Mouse (Mus musculus): ENCODE measurements around the gene Paqr4. TPM values are rescaled to one million over a fixed set of nuclear protein-coding genes. Genes with fewer than 3 reads are reported as not detected.

The Paqr4 gene
- polyA plus RNA-seq, 1 experiment from 2014 or later = 49.6 TPM

- WGBS = under 1% methylated on average over 40 of the region's 45 CpGs
- H3K9ac ChIP-seq (replicated peaks; ENCODE audit: low read depth, low read length) = peak within 1 kb of the TSS; percentile 46; the same call in 1 of the 2 replicates
- H3K9me3 ChIP-seq (ENCODE audit: control insufficient read depth, low read length) = no peaks in the 10 kb centered on the region
- peaks cover 16% of the 10 kb centered on the region; the same call in 1 of the 2 replicates for H3K4me1 ChIP-seq (ENCODE audit: control insufficient read depth, insufficient read depth, low read length)
- no peaks in the 10 kb centered on the region; the same call in 1 of the 2 replicates for H3K36me3 ChIP-seq (ENCODE audit: control insufficient read depth, insufficient read depth, low read length)
- no peak for ATAC-seq (ENCODE audit: low read depth)
- H3K4me3 ChIP-seq (ENCODE audit: low read depth, low read length) = peak within 1 kb of the TSS; percentile 31
- no peak within 1 kb of the TSS for H3K27ac ChIP-seq (ENCODE audit: low read depth, low read length)
- peak within 1 kb of the TSS; percentile 74 for H3K4me2 ChIP-seq (ENCODE audit: low read depth, low read length)
- H3K27me3 ChIP-seq (ENCODE audit: control insufficient read depth, insufficient read depth, low read length) = peaks cover 36% of the 10 kb centered on the region
These were observed 4.9 kb upstream of the Paqr4 start, which contains the start of gene Kremen2 for GRCm38 (mm10) chr17:23745301-23746251. TSS of gene Kremen2 (minus strand) at chr17:23745833.

GRCm38 (mm10) chr17:23744651-23745050, 4.0 kb upstream of the Paqr4 start:
- Histone ChIP-seq H3K36me3 (ENCODE audit: control insufficient read depth, insufficient read depth, low read length) (no peaks in the 10 kb centered on the region), H3K9ac (replicated peaks; ENCODE audit: low read depth, low read length) (no peak overlapping the region), H3K9me3 (ENCODE audit: control insufficient read depth, low read length) (no peaks in the 10 kb centered on the region), H3K27me3 (ENCODE audit: control insufficient read depth, insufficient read depth, low read length) (peaks cover 36% of the 10 kb centered on the region), H3K4me3 (ENCODE audit: low read depth, low read length) (peak overlapping the region; percentile 31; the same call in 1 of the 2 replicates), H3K27ac (ENCODE audit: low read depth, low read length) (no peak overlapping the region), H3K4me1 (ENCODE audit: control insufficient read depth, insufficient read depth, low read length) (peaks cover 18% of the 10 kb centered on the region; the same call in 1 of the 2 replicates), H3K4me2 (ENCODE audit: low read depth, low read length) (peak overlapping the region; percentile 74; the same call in 1 of the 2 replicates)
- ATAC-seq (ENCODE audit: low read depth) = no peak
- WGBS = 1% methylated on average over 14 of the region's 14 CpGs

DNA sequence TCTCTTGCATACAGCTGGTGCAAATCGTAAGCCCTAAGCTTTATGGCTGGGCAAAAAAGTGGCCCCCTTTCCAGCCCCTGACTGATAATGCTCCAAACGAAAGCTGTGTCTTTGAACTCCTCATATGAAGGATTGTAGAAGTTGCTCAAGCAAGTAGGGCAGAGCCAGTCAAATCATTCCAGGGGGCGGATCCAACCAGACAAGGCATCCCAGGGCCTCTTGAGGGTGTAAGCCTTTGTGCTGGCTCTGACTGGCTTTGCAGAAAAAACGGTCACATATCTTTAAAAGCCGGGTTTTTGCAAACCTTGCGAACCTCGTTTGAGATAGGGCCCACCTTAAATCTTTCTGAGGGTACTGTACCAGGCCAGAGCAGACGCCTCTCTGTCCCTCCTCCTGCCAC, 3.4 kb upstream of the Paqr4 start:
- Histone ChIP-seq H3K36me3 (ENCODE audit: control insufficient read depth, insufficient read depth, low read length) (no peaks in the 10 kb centered on the region), H3K9ac (replicated peaks; ENCODE audit: low read depth, low read length) (no peak overlapping the region), H3K4me3 (ENCODE audit: low read depth, low read length) (no peak overlapping the region), H3K4me1 (ENCODE audit: control insufficient read depth, insufficient read depth, low read length) (peaks cover 20% of the 10 kb centered on the region), H3K4me2 (ENCODE audit: low read depth, low read length) (no peak overlapping the region), H3K9me3 (ENCODE audit: control insufficient read depth, low read length) (no peaks in the 10 kb centered on the region), H3K27ac (ENCODE audit: low read depth, low read length) (no peak overlapping the region), H3K27me3 (ENCODE audit: control insufficient read depth, insufficient read depth, low read length) (peaks cover 36% of the 10 kb centered on the region)
- no peak for ATAC-seq (ENCODE audit: low read depth)
- 14% methylated on average over 8 of the region's 8 CpGs for WGBS

GRCm38 (mm10) chr17:23742941-23743340, 2.3 kb upstream of the Paqr4 start:
- H3K4me3 ChIP-seq (ENCODE audit: low read depth, low read length) = no peak overlapping the region
- H3K4me2 ChIP-seq (ENCODE audit: low read depth, low read length) = peak overlapping the region; percentile 33; the same call in 1 of the 2 replicates

GRCm38 (mm10) chr17:23742210-23742793, 1.6 kb upstream of the Paqr4 start:
- peaks cover 36% of the 10 kb centered on the region for H3K27me3 ChIP-seq (ENCODE audit: control insufficient read depth, insufficient read depth, low read length)
- WGBS = 7% methylated on average over 44 of the region's 44 CpGs
- H3K4me1 ChIP-seq (ENCODE audit: control insufficient read depth, insufficient read depth, low read length) = peaks cover 32% of the 10 kb centered on the region
- peak overlapping the region; percentile 33 for H3K4me2 ChIP-seq (ENCODE audit: low read depth, low read length)
- no peak overlapping the region for H3K27ac ChIP-seq (ENCODE audit: low read depth, low read length)
- H3K9me3 ChIP-seq (ENCODE audit: control insufficient read depth, low read length) = no peaks in the 10 kb centered on the region
- peak overlapping the region; percentile 22; the same call in 1 of the 2 replicates for H3K4me3 ChIP-seq (ENCODE audit: low read depth, low read length)
- 0 out of 2 replicates have a peak overlapping the region, but pooled peaks have one; percentile 21 for H3K9ac ChIP-seq (replicated peaks; ENCODE audit: low read depth, low read length)
- H3K36me3 ChIP-seq (ENCODE audit: control insufficient read depth, insufficient read depth, low read length) = peaks cover 6% of the 10 kb centered on the region
- ATAC-seq (ENCODE audit: low read depth) = no peak

More at GRCm38 (mm10) chr17:23742941-23743340, 2.3 kb upstream of the Paqr4 start:
- H3K27me3 ChIP-seq (ENCODE audit: control insufficient read depth, insufficient read depth, low read length) = peaks cover 36% of the 10 kb centered on the region
- WGBS = 63% methylated on average over 12 of the region's 12 CpGs
- peaks cover 29% of the 10 kb centered on the region for H3K4me1 ChIP-seq (ENCODE audit: control insufficient read depth, insufficient read depth, low read length)
- no peaks in the 10 kb centered on the region; the same call in 1 of the 2 replicates for H3K36me3 ChIP-seq (ENCODE audit: control insufficient read depth, insufficient read depth, low read length)
- no peak for ATAC-seq (ENCODE audit: low read depth)
- H3K9ac ChIP-seq (replicated peaks; ENCODE audit: low read depth, low read length) = no peak overlapping the region
- H3K9me3 ChIP-seq (ENCODE audit: control insufficient read depth, low read length) = no peaks in the 10 kb centered on the region
- H3K27ac ChIP-seq (ENCODE audit: low read depth, low read length) = no peak overlapping the region

DNA sequence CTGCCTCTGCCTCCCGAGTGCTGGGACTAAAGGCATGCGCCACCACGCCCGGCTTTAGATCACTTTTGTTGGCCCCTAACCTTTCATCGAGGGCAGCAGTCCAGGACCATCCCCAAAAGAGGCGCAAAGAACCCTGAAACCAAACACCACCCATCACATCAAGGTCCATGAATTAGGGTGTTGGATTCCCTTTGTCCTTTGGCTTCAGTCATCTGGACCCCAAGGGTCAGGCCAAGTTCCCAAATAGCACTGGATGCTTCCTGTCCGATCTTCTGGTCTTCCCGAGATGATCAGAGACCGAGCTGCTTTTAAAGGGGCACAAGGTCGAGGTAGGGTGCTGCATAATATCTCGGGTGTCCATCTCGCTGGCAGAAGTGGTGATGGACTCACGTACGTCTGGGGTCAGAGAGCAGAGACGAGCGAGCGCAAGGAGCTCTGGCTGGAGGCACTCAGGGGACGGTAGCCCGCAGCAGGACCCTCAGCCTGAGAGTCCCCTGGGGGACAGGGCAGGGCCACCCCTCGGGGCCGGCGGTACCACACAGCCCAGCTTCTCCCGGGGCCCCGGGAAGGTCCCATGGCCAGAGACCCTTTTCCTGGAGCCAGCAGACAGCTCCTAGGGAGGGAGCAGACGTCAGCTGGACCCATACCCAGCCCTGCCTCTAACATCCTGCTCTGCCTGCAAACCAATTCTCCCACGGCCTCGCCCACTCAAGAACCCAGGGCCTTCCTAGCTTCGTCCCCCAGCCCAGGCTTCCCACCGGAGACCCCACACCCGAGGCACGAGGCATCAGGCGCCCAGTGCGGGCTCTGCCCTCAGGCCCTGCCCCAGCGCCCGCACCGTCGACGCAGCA, 917 bp upstream of the Paqr4 start:
- Histone ChIP-seq H3K36me3 (ENCODE audit: control insufficient read depth, insufficient read depth, low read length) (peaks cover 12% of the 10 kb centered on the region), H3K9me3 (ENCODE audit: control insufficient read depth, low read length) (no peaks in the 10 kb centered on the region), H3K9ac (replicated peaks; ENCODE audit: low read depth, low read length) (no peak overlapping the region), H3K4me2 (ENCODE audit: low read depth, low read length) (no peak overlapping the region), H3K27me3 (ENCODE audit: control insufficient read depth, insufficient read depth, low read length) (peaks cover 36% of the 10 kb centered on the region), H3K27ac (ENCODE audit: low read depth, low read length) (no peak overlapping the region), H3K4me3 (ENCODE audit: low read depth, low read length) (peak overlapping the region; percentile 22; the same call in 1 of the 2 replicates), H3K4me1 (ENCODE audit: control insufficient read depth, insufficient read depth, low read length) (peaks cover 32% of the 10 kb centered on the region)
- ATAC-seq (ENCODE audit: low read depth) = no peak
- 46% methylated on average over 38 of the region's 38 CpGs for WGBS

- H3K27me3 ChIP-seq (ENCODE audit: control insufficient read depth, insufficient read depth, low read length) = peaks cover 33% of the 10 kb centered on the region
- H3K4me1 ChIP-seq (ENCODE audit: control insufficient read depth, insufficient read depth, low read length) = peaks cover 25% of the 10 kb centered on the region
- peaks cover 15% of the 10 kb centered on the region for H3K36me3 ChIP-seq (ENCODE audit: control insufficient read depth, insufficient read depth, low read length)
- ATAC-seq (ENCODE audit: low read depth) = peak; percentile 81
- no peaks in the 10 kb centered on the region for H3K9me3 ChIP-seq (ENCODE audit: control insufficient read depth, low read length)
- H3K4me2 ChIP-seq (ENCODE audit: low read depth, low read length) = peak overlapping the region; percentile 79
- peak overlapping the region; percentile 81 for H3K4me3 ChIP-seq (ENCODE audit: low read depth, low read length)
- under 1% methylated on average over 46 of the region's 46 CpGs for WGBS
- peak overlapping the region; percentile 70 for H3K9ac ChIP-seq (replicated peaks; ENCODE audit: low read depth, low read length)
- peak overlapping the region; percentile 40 for H3K27ac ChIP-seq (ENCODE audit: low read depth, low read length)
These were observed 507 bp downstream of the Paqr4 start for GRCm38 (mm10) chr17:23740136-23740584.
